Mouse (Mus musculus): ENCODE measurements around the gene Olfr54.

DNA sequence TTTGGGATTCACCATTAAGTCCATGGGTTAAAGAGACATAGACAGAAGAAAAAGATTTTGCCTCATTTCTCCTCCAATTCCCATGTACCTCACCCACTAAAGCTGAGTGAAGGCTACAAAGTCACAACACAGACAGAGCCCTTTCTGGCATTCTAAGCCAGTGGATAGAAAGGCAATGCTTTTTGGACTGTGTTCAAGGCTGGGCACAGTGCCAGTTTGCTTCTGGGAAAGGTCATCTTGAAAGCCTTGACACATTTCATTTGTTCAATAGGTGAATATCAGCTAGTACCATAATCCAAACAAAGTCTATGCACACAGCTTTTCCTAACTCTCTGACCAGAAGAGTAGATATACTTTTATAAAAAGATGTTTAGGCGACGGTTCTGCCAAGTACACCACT, 21.9 kb downstream of the Olfr54 start:
- TF ChIP-seq POLR2A (IDR thresholded peaks at IDR 0.05; ENCODE audit: low read depth, low read length) = no peak
- no peak for TF ChIP-seq CTCF (IDR thresholded peaks at IDR 0.05; ENCODE audit: extremely low read depth, insufficient read length, insufficient replicate concordance, low read depth, low read length)

Measured in small intestine, adult 2 months (tissue).